Mouse (Mus musculus) naive thymus-derived CD4-positive, alpha-beta T cell, adult 2 months (primary cell): Measurements from ENCODE around the gene Ddx23.

Experiments
- DNase-seq: peaks from one replicate; pipeline ENCODE4 v3.0.0-alpha.2; 2011; ENCODE audit warnings: low read depth

The Ddx23 gene

DNA sequence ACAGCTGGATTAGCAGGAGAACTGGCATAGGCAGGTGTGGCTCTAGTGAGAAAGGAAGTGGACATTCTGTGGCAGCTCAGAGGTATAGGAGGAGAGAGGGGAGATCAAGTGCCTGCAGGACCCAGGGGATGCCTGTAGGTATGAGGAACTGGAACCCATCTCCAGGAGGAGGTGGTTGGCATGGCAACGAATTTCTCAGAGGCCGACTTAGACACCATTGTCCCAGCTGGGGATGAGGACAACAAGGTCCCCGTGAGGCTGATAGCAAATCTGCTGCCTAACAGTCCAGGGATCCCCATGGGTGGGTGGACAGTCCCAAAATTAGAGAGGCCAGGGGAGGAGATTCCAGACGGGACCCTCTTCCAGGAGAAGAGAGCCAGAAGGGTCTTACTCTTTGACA lies 29.8 kb downstream of the Ddx23 start:
- DNase-seq: peak; percentile 32

DNA sequence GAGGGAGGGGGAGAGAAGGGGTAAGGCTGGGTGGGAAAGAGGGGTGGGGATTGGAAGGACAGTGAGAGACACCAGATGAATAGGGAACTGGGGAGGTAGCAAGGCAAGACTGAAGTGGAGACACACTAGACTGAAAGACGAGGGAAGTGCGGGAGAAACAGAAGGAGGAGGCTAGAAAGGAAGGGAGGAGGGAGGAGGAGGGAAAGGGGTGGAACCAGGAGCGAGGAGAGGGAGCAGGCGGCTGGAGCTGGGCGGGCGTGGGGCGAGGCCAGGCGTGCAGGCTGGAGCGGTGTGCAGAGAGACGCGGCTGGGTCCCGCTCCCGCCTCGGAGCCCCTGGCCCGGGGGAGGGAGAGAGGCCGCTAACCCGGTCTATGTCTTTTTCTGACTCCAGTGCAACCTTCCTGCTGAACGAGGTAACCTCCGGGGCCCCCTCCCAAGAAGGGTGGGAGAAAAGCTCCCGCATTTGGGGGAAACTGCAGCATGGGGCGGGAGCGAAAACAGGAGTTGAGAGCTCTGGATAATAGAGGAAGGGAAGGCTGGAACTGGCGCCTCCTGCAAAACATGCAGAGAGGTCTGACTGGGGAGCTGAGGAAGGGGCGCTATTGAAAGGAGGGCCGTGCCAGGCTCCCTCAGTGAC lies 30.5 kb downstream of the Ddx23 start:
- DNase-seq: peak; percentile 31

DNA sequence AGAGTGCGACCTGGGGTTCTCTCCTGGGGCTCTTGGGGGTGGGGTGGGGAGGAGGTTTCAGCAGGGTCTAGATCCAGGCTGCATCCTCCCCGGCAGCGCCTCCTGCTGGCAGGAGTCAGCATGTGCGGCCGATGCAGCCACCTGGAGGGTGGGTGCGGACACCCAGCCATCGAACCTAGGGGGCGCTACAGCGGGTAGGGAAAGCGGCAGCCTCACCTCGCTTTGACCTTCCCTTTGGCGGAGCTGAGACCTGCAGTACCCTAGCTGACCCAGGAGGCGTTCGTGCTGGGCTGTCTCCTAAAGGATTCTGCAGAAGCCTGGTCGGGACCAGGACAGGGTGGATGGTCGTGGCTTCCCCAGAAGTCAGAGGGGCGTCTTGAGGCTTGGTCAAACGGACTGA lies 31.2 kb downstream of the Ddx23 start:
- DNase-seq: peak; percentile 88

DNA sequence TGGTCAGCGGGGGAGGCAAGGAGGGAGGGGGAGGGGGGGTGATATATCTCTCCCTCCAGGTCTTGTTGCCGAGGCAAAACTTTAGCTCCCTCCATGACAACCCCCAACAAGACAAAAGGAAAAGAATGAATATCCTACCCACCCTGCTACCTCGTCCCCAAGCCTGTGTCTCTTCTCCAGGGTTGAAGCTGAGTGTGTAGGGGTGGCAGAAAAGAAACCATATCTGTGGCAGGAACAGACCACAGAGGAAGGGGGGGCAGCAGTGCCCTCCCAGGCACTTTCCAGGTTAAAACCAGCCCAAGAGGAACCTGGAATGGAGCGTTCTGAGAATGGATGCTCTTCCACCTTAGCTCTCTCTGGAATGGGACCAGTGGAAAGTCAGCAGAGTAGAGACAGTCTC lies 32.2 kb downstream of the Ddx23 start, which contains the start of gene Cacnb3:
TSS of gene Cacnb3 (plus strand) at position 301 of the 400 bp plus-strand sequence.
- no peak for DNase-seq

DNA sequence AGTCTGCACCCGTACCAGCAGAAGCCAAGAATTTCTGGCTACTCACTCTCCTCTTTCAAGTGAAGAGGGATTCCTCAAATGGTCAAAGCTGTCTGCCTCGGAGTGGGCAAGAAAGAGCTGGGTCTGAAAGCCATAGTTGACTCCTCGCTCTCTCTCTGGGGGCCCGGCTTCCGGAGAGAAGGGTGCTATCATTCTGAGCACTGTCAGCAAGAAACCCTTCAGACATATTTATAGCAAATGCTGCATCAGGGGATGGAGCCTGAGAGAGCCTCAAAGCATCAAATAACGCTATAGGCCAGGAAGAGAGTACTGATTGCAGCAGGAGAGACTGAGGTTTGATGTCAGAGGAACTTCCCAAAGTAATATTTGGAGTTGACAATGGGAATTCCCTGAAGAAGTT lies 33.2 kb downstream of the Ddx23 start:
- no peak for DNase-seq

DNA sequence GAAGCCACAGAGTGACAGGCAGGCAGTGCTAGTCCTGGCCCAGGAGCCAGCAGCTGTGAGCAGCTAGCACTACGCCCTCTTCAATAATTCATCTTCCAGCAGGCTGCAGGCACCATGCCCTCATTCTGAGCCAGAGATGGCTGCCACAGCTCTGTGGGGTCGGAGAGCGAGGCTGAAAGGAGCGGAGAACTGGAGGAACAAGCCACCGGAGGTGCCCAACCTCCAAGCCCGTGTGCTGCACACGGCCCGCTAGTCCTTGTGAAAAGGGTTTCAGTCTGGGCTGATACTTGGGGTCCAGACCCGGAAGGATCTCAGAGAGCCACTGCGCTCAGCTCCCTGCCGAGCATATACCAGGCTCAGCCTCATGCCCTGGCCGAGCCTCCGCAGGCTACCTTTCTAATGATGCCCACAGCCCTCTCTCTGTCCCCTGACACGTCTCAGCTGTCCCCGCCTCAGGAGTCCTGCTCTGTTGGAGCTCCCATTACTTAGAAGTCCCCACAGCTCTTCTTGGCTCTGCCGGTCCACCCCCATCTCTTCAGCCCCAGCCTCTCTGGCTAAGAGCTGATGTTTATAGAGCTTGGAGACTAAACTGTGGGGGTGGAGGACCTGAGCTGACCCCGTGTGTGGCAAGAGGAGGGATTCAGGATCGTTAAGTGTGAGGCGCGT lies 34.0 kb downstream of the Ddx23 start:
- DNase-seq: peak; percentile 53

DNA sequence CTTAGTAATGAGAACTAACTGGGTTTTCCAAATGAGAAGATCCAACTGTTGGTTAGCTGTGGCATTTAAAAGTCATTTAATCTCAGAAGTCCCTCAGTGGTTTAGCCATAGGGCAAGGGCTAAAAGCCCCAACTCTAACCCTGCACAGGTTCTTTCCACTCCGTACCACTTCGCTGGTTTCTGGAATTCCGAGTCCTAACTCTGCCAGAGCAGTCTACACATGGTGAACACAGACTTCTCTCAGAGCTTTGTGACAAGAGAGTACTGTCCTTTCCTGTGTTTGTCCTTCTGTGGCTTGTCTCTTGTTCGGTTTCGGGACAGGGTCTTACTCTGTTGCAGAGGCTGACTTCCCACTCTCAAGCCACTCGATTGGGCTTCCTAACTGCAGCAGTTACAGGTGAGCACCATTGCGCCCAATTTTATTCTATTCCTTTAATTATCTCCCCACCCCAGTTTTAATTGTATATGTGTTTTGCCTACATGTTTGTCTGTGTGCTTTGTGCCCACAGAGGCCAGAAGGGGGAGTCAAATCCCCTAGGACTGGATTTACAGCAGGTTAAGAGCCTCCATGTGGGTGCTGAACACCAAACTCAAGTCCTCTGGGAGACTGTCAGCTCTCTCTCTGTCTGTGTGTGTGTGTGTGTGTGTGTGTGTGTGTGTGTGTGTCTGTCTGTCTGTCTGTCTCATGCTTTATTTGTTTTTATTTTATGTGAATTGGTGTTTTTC lies 36.0 kb downstream of the Ddx23 start:
- no peak for DNase-seq

DNA sequence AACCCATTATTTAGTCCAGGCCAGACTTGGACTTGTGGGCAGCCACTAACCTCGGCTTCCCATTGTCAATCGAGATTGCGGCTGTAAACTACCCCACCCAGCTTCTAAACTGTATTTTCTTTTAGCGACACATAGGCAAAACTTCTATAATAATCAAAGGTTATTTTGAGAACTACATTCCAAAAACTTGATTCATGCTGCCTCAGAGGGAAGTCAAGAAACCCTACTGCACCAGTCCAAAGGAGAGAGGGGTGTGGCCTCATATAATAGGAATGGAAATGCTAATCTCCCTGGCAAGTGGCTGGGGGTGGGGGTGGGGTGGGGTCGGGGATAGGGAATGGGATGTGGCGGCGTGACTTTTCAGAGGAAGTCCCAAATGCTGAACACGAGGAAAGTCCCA lies 36.6 kb downstream of the Ddx23 start:
- DNase-seq: no peak

DNA sequence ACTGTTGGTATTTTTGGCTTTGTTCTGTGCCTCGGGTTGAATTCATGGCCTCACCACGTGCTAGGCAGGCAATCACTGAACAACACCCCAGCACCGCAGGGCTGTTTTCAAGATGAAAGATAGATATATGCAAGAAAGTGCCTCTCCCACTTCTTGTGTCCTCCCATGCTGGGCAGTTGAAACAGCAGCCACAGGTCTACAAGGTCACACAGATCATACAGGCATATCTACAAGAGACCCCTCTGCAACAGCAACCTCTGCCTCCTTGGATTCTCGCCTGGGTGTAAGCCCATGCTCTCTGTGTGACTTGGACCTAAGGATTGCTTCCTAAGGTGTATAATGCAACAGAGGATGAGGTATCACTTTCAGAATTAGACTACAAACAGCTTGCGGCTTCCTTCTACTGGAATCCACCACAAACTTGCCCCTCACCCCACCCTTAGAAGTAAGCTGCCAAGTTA lies 39.3 kb downstream of the Ddx23 start:
- DNase-seq: peak; percentile 76

DNA sequence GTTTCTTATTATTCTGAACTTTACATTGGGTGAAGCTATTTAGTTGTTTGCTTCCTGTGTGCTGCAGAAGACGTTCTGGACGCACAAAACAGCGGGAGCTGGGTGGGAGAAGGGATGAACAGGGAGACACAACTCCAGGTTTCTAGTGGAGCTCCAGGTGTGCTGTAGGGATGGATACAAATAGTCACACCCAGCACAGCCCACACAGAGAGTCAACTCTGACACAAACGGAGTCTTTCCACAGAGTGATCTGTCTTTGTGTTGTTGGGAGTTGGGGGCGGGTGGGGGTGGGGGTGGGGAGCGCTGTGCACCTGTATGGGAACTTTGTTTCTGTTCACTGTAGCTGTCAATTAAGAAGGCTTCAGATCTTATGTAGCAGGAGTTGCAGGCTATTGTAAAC lies 40.0 kb downstream of the Ddx23 start:
- no peak for DNase-seq

DNA sequence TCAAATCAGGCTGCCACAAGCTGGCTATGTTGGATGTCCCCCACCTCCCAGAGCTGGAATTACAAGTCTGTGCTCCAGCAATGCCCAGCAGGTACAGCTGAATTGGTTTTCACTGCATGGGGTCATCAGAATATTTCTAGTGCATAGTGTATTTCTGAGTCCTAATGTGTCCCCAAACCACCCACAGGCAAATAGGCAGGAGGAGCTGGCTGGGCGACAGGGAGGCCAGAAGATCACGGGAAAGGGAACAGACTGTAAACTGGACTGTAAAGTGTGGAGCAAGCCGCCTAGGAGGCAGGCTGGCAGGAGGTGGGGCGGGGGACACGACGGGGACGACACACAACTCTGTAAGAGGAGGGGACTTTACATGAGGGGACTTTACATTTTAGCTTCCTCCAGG lies 40.5 kb downstream of the Ddx23 start:
- peak; percentile 50 for DNase-seq

DNA sequence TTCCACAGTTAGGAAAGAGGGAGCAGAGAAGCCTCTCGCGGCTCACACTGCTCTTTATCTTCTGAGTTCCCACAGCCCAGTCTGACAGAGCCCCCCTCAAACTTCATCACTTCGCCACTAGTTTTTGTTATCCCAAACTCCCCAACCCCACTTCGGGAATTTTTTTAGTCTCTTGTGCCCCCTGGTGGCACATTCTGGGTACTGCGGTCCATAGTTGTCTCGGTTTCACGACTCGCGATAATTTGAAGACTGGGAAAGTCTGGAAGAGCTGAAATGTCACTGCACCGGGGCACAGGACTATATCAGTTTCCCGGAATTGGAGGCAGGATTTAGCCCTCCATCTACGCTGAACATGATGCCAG lies 45.5 kb downstream of the Ddx23 start:
- DNase-seq: peak; percentile 79

DNA sequence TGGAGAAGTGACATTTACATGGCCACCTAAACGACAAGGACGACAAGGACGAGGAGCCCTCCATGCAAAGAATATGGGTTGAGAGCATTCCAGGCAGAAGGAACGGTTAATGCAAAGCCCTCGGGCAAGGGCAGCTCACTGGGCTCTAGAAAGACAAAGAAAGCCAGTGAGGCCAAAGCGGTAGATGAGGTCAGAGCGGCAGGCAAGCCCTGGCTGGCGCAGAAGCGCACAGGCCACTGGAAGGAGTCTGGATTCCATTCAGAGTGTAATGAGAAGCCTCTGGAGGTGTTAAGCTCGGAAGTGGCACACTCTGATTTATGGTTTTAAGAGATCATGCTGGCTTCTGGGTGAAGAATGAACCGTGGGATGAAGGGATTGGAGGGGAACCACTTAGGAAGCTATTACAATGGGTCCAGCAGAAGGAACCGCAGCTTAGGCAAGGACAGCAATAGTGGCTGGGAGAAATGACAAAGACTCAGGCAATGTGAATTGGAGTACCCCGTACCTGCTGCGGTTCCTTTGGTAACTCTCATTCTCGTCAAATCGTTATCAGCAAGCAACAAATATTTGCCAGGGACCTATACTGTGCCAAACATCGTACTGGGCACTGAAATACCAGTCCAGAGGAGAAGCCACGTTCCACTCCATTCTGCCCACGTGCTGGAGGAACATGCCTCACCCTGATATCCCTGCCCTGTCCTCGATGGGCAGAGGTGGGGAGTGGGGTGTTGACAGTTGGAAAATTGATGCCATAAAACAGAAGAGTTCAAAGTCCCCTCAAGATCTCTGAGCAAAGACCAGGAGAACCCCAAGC lies 46.1 kb downstream of the Ddx23 start:
- DNase-seq: no peak

DNA sequence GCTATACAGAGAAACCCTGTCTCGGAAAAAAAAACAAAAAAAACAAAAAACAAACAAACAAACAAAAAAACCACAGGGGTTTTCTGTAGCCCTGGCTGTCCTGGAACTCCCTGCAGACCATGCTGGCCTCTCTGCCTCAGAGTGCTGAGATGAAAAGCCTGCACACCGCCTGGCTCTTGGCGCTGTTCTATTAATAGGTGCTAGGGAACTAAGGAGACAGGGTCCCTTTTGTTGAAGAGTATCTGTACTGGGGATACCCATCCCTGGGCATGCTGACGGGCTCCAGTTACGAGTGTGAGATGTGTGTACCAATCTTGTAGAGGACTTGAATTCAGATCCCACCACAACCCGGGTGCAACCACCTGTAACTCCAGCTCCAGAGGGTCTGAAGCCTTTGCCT lies 46.9 kb downstream of the Ddx23 start:
- DNase-seq: no peak

DNA sequence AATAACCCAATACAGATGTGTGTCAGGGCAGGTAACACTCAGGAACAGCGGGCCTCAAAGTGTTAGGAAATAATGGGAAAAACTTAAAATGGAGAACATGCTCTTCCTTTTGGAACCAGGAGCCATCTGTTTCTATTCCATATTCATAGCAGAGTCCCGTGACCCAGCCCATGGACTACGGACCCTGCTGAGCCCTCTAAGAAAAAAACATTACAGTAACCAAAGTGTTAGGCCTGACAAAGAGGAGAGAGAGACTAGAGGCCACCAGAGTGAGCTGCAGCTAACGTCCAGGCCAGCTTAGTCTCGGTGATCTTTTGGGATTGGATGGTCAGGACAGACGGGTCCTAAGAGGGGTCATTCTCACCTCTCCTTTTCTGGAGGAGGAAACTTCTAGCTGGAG lies 47.7 kb downstream of the Ddx23 start:
- DNase-seq: no peak

DNA sequence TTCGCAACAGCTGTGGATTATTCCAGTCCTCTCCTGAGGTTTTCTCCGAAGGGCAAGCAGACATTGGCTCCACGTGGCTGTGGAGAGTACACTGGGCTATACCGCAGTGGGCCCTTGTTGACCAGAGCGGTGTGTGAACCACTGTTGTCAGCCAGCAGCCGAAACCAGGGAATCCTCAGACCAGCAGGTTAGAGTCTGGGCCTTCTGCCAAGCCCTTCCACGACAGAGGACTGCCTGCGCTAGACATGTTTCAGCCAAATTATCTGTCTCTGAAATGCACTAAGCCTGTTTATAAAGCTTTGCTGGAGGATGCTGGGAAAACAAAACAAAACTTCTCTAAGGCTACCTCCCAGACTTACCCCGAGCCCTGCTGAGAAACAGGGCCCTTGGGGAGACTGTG lies 48.1 kb downstream of the Ddx23 start:
- DNase-seq: no peak

DNA sequence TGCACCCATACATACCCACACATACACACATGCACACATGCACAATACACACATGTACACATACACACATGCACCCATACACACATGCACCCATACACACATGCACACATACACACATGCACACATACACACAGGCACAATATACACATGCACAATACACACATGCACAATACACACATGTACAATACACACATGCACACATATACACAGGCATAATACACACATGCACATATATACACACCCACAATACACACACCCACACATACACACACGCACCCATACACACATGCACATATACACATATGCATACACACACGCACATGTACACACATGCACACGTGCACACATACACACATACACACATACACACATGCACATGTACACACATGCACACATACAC lies 50.5 kb downstream of the Ddx23 start:
- no peak for DNase-seq

DNA sequence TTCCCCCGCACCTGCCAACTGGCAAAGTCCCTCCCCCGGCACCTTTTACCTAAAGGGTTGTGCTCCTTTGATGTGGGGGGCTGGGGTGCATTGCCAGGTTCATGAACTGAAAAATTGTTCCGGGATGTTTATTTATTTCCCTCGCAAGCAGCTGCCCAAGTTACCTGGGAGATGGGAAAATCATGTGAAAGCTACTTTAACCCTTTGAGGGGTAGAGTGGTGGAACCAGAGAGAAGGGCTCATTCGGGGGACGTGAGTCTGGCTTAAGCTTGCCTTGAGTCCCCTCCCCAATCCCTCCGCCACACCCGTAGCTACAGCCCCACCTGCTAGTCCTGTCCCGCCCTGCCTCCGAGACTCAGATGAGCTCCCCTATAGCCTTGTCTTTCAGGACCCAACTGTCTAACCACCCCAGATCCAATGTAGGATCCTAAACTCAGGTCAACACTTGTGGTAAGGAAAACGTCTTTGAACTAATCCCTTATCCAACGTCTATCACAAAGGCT lies 52.5 kb downstream of the Ddx23 start:
- DNase-seq: no peak

DNA sequence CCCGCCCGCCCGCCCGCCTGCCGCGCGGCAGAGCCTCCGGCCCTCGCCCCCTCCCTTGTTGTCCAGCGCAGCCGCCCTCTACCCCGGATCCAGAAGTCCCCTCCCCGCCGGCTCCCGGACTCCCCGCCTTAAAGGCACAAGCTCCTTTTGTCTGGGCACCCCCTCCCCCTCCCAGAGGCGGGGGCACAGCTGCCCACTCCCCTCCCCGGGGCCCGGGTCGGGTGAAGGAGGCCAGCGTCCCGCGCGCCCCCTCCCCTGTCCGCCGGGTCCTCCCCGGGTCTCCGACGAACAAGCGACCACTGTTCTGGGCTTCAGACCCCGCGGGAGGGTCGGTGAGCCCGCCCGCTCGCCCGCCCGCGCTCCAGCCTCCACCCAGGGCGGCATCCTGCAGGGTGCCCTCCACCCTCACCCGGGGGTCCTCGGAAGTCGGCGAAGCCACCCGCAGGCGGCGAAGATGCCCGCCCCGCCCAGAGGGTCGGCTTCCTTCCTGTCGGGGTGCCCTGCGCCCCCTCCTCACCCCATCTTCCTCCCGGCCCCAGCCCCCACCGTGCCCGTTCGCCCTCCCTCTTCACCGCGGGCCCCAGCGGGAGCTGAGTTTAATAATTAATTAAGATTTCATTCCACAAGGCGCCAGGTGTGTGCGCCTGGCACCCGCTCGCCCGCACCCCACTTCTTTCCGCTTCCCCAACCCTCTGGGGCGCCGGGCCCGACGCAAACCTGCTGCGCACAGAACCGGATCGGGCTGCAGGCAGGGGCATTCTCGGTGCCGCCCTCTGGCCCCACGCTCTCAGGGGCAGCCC lies 53.2 kb downstream of the Ddx23 start, which contains the start of gene Adcy6:
TSS of gene Adcy6 (minus strand) at position 746 of the 800 bp plus-strand sequence.
- peak; percentile 68 for DNase-seq

DNA sequence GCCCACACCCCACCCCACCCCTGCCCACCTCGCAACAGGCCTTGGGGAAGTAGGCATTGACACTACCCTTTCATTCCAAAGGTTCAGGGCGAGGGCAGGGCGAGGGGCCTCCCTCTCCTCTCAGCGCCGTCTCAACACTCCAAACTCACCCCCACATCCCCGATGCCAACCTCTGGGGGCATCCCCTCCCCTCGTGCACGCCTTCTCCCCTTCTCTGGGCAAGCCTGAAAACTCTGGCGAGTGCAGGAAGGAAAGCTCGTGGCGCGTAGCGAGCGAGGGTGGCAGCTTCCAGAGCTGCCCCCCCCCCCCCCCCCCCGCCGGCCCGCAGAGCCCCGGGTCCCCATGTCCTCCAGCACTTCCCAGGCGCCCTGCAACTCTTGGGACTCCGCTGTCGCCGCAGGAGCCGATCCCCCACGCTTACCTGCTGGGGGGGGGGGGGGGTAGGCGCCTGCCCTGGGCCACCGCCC lies 53.9 kb downstream of the Ddx23 start:
- peak; percentile 52 for DNase-seq
